Mouse (Mus musculus): ENCODE results near the gene Rnf8.

The Rnf8 gene

DNA sequence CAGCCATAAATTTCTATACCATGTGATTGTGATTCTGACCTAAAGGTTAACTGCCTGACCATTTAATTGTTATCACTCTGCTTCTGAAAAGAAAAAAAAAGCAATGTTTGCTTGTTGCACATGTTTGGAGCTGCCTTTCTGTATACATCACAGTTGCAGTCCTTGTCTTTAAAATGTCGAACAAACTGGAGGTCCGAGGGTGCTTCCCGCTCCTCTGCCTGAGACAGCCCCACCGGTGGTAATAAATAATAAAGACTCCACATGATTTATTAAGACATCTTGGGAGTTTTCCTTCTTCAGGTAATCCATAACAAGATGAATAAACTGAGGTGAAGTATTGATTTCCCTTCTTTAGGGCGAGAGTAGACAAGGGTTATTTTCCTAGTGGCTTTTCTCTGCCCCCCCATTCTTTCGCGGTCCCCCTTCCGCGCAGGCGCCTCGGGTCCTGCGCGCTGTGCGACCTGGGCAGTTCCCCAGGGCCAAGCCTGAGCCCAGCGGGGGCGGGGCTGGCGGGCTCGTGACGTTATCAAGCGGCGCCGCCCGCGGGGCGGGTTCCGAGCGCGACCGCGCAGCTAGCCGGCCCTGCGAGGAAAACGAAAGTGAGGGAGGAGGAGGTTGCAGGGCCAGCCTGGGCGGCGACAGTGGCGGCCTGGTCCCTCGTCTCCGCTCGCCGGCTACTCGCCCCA is 45.6 kb downstream of the Rnf8 start, which contains the start of gene Cmtr1:
Cmtr1 (plus strand) TSS at position 520 of the 686 bp plus-strand sequence.
- peak; percentile 78; the same call in 1 of the 2 replicates for TF ChIP-seq GATA4 (IDR thresholded peaks at IDR 0.05; ENCODE audit: insufficient replicate concordance, low read length)

DNA sequence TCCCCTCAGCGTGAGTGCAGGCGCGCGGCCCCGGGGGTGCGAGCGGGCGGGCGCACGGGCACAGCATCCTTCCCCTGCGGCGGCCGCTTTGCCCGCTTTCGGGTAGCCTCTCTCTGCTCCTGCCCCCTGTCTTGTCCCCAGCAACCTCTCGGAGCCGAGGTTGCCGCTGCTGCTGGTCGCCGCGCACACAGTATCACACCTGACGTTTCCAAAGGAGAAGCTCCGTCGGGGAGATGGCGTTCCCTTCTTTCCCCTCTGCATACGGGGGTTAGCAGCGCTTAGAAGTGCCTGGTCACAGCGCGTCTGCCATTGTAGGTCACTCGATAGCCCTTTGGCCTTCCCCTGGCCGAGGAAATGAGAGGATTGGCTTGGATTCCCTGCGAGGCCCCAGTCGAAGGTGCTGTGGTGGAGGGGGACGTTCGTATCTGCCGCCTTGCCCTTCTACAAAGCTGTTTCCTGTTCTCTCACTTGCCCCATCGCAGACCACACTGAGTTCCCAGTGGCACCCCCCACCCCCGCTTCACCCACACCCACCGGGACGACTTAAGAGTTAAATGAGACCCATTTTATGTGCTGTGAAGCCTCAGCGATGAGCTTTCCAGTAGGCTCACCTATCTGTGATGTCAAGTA is 46.3 kb downstream of the Rnf8 start:
- no peak for TF ChIP-seq GATA4 (IDR thresholded peaks at IDR 0.05; ENCODE audit: insufficient replicate concordance, low read length)

DNA sequence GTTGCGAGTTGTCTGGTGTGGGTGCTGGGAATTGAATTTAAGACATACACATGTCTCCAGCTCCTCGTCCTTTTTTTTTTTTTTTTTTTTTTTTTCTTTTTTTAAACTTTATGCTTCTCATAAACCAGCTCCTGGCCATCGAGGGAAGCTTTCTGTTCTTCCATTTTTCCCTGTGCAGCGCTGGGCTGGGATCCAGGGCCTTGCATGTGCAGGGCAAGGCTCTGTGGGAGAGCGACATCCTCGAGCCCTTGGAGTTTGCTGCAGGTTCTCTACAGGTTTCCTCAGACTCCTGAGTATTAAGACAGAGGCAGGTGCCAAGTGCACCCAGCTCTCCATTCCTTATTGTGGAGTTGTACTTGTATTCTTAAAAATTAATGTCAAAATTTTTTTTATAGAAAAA is 47.6 kb downstream of the Rnf8 start:
- TF ChIP-seq GATA4 (IDR thresholded peaks at IDR 0.05; ENCODE audit: insufficient replicate concordance, low read length) = no peak

DNA sequence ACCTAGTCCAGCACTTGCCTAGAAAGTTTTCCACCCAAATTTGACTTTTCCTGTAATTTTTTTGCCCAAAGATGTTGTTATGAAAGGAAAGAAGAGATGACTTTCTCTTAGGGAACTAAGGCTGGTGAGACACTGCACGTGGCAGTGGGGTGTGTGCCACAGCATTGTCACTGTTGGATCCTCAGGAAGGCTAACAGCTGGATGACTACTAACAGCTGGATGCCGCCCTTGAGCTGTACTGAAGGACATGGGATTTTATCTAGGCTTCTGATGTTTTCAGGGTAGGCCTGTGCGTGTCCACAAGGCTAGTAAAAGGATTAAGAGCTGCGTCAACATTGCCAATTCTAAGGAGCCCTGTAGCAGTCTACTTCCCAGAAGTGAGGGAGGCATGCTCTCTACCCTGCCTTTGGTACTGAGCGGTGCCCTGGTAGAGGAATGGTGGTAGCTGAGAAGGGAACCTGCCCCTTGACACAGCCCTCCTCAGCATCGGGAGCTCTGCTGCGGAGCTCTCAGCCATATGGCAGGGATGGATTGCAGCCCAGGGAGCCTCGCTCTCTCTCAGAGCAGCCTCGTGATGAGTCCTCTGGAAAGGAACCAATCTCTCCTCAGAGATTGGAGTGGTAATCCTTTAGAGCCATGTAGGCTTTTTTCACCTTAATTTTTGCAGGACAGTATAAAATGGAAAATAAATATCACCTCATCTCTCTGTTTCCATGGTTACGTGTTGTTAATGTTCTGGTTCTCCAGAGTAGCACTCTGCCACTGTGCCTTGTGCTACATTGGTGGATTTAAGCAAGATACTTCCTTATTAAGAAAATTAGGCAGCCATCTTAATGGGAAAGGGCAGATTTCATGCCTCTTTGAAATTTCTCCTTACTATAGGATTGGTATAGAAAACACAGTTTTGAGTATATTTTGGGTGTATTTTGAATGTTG is 53.7 kb downstream of the Rnf8 start:
- no peak for TF ChIP-seq GATA4 (IDR thresholded peaks at IDR 0.05; ENCODE audit: insufficient replicate concordance, low read length)

DNA sequence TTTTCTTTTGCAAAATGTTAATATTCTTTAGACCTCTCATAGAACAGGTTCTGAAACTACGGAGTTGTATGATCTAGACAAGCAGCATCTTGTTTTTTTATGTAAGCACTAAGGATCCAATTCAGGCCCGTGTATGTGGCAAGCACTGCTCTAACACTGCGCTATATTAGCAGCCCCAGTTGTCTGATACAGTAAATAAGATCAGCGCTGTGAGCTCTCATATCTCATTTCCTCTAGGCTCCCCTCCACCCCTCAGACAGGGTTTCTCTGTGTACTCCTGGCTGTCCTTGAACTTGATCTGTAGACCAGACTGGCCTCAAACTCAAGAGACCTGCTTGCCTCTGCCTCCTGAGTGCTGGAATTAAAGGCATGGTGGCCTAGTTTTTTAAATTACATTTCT is 54.4 kb downstream of the Rnf8 start:
- TF ChIP-seq GATA4 (IDR thresholded peaks at IDR 0.05; ENCODE audit: insufficient replicate concordance, low read length) = no peak

DNA sequence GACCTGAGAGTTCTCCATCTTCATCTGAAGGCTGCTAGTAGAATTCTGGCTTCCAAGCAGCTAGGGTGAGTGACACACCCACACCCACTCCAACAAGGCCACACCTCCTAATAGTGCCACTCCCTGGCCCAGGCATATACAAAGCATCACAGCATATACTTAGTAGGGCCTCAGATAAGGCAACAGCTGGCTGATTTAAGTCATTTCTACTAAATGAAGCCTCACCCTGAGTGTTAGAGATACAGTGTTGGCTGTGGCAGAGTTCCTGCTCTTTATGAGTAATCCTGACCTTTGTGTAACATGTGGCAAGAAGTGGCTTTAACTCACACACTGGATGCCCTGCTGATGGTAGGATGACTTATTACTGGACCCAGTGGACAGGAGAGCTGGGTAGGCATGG is 55.3 kb downstream of the Rnf8 start:
- TF ChIP-seq GATA4 (IDR thresholded peaks at IDR 0.05; ENCODE audit: insufficient replicate concordance, low read length) = no peak

DNA sequence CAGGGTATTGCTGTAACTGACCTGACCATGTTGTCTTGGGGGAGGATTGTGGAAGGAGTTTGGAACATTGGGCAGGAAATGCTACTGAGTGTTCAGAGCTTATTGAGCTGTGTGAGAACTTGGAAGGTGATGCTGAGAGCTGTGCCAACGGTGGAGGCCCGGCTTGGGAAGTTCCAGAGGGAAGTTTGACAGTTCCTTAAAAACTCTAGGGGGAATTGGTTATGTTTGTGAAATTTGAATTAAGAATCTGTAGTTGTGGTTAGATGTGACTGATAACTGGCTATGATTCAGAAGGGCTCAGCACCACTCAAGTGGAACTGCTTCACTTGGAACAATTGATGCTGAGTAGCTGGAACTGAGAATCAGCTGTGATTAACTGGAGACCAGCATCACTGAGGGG is 56.4 kb downstream of the Rnf8 start:
- TF ChIP-seq GATA4 (IDR thresholded peaks at IDR 0.05; ENCODE audit: insufficient replicate concordance, low read length) = no peak

DNA sequence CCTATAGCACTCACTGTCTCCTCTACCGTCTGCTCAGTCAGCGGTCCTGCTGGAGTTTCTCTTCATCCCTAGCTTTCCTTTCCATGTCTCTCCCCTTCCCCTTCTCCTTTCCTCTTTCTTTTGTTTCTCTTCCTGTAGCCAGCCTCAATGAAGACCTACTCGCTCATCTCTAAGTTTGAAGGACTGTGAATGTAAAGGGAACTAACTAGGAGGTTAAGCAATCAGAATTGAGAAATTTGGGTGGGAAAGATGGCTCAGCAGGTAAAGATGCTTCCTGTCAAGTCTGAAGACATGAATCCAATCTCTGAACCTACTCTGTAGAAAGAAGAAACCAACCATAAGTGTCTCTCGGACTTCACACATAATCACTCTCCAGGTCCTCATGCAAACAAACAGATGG is 58.7 kb downstream of the Rnf8 start:
- TF ChIP-seq GATA4 (IDR thresholded peaks at IDR 0.05; ENCODE audit: insufficient replicate concordance, low read length) = no peak

DNA sequence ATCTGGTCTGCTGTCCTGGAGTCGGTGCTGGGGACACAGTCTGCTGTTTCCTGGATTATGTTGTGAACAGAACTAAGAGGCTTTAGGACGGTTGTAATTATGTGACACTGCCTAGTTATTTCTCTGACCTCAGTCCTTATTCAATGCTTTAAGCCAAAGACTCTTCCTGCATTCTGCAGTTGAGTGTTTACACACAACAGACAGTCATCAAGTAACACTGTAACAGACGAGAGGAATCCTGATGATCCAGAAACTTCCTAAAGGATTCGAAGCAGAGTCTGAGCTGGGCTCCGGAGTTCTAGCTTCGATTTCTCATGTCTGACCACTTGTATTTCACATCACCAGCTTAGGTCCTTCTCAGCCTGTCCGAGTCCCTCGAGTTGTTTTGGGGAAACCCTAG is 63.9 kb downstream of the Rnf8 start:
- TF ChIP-seq GATA4 (IDR thresholded peaks at IDR 0.05; ENCODE audit: insufficient replicate concordance, low read length) = no peak

DNA sequence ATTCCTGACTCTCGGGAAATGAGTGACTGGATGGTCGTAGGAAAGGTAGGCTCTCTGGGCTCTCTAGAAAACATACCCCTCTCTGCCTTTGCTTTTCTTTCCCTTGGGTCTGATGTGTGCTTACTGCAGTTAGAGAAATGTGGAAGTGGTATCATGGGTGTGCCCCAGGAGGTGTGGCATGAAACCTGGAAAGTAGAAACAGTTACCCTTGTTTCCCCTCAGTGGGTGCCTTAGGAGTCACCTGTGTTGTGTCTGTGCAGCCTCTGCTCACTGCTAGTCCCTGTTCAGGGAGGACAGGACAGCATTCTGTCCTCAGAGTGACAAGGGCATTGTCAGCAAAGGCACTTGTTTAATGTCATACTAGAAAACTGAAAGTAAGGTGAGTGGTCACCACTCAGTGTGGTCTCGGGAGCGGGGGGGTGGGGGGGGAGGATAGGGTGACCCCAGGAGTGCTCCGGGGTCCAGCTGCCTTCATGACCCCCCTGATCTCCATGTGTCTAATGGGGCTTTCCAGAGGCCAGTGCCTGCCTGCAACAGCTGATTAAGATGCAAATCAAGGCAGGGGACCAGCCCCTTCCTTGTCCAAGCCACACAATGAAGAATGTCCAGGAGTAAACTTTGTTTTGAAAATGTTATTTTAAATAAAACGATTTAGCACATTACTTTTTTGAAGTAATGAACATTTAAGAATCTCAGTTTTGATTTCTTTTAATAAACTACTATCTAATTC is 64.6 kb downstream of the Rnf8 start:
- no peak for TF ChIP-seq GATA4 (IDR thresholded peaks at IDR 0.05; ENCODE audit: insufficient replicate concordance, low read length)

DNA sequence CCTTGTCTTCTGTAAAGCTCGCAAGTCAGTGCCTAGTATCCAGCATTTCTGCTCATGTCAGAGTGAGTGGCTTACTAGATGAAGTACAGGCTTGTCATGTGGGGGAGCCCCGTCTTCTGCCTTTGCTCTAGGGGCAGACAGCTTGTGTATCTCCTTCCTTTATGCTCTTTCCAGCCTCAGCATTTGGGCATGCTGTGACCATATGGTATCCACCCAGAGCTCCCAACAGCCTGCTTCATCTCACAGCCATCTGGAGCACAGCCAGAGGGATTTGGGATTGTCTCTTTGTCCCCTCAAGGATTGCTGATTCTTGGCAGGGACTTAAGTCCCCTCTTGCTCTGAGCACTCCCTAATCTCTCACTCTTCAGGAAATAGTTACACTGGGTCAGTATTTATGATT is 65.6 kb downstream of the Rnf8 start:
- no peak for TF ChIP-seq GATA4 (IDR thresholded peaks at IDR 0.05; ENCODE audit: insufficient replicate concordance, low read length)

DNA sequence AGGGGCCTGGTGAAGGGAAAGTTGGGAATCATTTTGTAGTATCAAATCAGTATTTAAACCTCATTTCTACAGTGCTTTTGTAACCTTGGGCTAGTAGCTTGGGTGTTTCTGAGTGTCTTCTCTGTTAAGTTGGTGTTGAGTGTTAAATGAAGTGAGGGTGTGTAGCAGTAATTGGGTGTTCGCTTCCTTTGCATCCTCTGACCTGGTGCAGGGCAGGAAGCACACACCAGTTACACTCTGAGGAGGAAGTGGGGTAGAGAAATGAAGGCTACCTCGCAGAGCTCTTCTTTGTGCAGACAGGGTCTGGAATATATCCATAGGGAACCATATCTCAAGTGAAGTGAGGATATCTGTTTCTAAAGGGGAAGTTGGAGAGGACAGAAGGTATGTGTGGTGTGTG is 66.3 kb downstream of the Rnf8 start:
- TF ChIP-seq GATA4 (IDR thresholded peaks at IDR 0.05; ENCODE audit: insufficient replicate concordance, low read length) = no peak

DNA sequence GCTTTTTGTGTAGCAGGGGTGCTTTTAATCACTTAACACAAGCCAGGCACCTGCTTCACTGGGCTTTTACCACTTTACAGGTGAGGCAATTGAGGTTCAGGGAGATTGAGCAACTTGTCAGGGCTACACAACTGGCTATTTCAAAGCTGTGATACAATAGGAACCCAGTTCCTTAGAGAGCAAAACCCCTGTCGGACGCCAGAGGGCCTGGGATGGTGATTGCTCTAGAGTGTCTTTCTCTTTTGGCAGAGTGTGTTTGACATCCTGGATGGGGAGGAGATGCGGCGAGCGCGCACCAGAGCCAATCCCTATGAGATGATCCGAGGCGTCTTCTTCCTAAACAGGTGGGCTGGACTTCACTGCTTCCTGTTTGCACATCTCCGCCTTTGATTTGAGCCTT is 67.1 kb downstream of the Rnf8 start:
- TF ChIP-seq GATA4 (IDR thresholded peaks at IDR 0.05; ENCODE audit: insufficient replicate concordance, low read length) = no peak

DNA sequence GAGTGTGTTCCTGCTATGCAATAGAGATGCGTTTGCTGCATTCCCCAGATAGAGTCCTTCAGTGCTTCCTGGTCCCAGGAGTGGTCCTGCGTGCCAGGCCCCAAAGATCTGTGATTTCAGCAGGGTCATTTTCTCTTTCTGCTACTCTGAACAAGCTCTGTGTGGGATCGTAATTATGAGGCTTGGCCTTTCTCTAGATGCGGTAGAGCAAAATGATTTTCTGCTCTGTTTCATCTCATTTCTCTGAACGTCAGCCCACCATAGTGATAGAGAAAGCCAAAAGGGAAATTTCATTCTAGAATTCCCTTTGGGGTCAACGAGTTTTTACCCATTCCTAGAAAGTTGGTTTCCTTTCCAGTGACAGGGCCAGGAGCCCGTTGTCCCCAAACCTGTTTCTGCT is 67.7 kb downstream of the Rnf8 start:
- TF ChIP-seq GATA4 (IDR thresholded peaks at IDR 0.05; ENCODE audit: insufficient replicate concordance, low read length) = no peak

DNA sequence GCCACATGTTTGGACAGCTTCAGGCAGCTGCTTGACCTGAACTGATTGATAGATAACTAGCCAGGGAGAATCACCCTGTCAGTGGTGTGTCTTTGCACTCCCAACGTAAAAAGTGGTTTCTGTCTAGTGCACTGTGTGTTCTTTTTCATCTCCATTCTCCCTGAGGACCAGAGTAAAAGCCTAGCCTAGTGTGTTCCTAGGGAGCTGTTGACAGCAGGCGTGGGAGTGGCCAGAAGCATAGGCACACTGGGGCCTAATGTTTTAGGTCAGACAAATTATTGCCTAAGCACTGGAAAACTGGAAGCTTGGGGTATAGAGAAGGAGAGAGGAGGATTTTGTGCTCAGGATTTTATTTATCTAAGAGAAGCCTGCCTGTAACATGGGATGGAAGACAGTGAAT is 68.5 kb downstream of the Rnf8 start:
- TF ChIP-seq GATA4 (IDR thresholded peaks at IDR 0.05; ENCODE audit: insufficient replicate concordance, low read length) = no peak
